Mouse (Mus musculus) small intestine, adult 2 months (tissue): ENCODE results near the gene Ryr2. TPM values are rescaled to one million over a fixed set of nuclear protein-coding genes. Genes with fewer than 3 reads are reported as not detected.
"Not testable (repeated sequence)": the region's sequence is repeated elsewhere in the genome, so short reads cannot be mapped to it uniquely, and the experiment has no call there.

Experiments
- H3K27ac ChIP-seq: fragments of 200-500 bp; 2 replicates; pipeline ENCODE4 v1.5.1; 2012; ENCODE audit warnings: low read depth, low read length, control low read depth, inconsistent platforms; ENCODE audit not compliant: insufficient read depth
- H3K27me3 ChIP-seq: fragments of 200-500 bp; 2 replicates; pipeline ENCODE4 v1.6.1; 2012; ENCODE audit warnings: mild to moderate bottlenecking, moderate library complexity, low read length, inconsistent platforms; ENCODE audit not compliant: control insufficient read depth, insufficient read depth
- H3K36me3 ChIP-seq: fragments of 200-500 bp; 2 replicates; pipeline ENCODE4 v1.6.1; 2012; ENCODE audit warnings: mild to moderate bottlenecking, low read length, control low read depth, inconsistent platforms; ENCODE audit not compliant: control insufficient read depth, insufficient read depth
- H3K4me1 ChIP-seq: fragments of 200-500 bp; 2 replicates; pipeline ENCODE4 v1.6.1; 2012; ENCODE audit warnings: low read length, inconsistent platforms, mixed read lengths; ENCODE audit not compliant: control insufficient read depth, insufficient read depth, insufficient read length
- H3K4me3 ChIP-seq: fragments of 200-500 bp; 2 replicates; pipeline ENCODE4 v1.5.1; 2012; ENCODE audit warnings: low read depth, mild to moderate bottlenecking, control low read depth, inconsistent platforms, low read length, moderate library complexity
- CTCF ChIP-seq: fragments of 200-500 bp; IDR thresholded peaks from 2 replicates; pipeline ENCODE4 v1.5.1; 2012; ENCODE audit warnings: low read depth, mild to moderate bottlenecking, control low read depth, inconsistent platforms, low read length, moderate library complexity, mixed read lengths; ENCODE audit not compliant: insufficient replicate concordance, insufficient read length; ENCODE audit errors: extremely low read depth
- POLR2A ChIP-seq: fragments of 200-500 bp; IDR thresholded peaks from 2 replicates; pipeline ENCODE4 v1.6.1; 2012; ENCODE audit warnings: low read depth, mild to moderate bottlenecking, control low read depth, inconsistent platforms, low read length, moderate library complexity
- WGBS: fragments of 180-500 bp; shearing (Covaris S2); methylation state at CpG from one replicate; pipeline ENCODE4 v1.1.7; 2018; 5-methylcytosine and 5-hydroxymethylcytosine counted together
- polyA plus RNA-seq: library from polyadenylated mRNA; depleted of rRNA; stranded (reverse); fragments of >200 nt; gene quantifications from 2 replicates; pipeline ENCODE4 v1.2.3, GENCODE M21; 2012

Ryr2 gene
- polyA plus RNA-seq, 1 experiment = 0.37 TPM

GRCm38 (mm10) chr13:11563224-11564024, 543.3 kb downstream of the Ryr2 start:
- Histone ChIP-seq H3K27ac (no peak overlapping the region), H3K4me3 (no peak overlapping the region), H3K36me3 (no peaks in the 10 kb centered on the region), H3K27me3 (no peaks in the 10 kb centered on the region), H3K4me1 (no peaks in the 10 kb centered on the region)
- TF ChIP-seq POLR2A (no peak), CTCF (no peak)
- WGBS = 15% methylated on average over 1 of the region's 1 CpGs

DNA sequence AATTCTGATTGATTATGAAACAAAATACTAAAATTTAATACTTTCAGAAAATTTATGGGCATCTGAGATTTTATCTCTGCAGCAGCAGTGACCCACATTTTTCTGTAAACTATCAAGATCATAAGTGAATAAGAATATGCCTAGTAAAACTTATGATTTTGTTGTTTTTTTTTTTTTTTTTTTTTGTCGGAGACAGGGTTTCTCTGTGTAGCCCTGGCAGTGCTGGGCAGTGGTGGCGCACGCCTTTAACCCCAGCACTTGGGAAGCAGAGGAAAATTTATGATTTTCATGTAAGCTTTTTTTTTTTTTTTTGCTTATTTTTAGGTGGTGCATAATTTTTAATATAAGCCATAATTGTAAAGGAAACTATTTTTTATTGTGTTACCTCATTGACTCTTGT, 557.1 kb downstream of the Ryr2 start:
- H3K4me1 ChIP-seq = no peaks in the 10 kb centered on the region
- no peaks in the 10 kb centered on the region for H3K27me3 ChIP-seq
- H3K36me3 ChIP-seq = no peaks in the 10 kb centered on the region
- WGBS = 71% methylated on average over 3 of the region's 3 CpGs
- H3K27ac ChIP-seq = no peak overlapping the region
- no peak overlapping the region for H3K4me3 ChIP-seq
- TF ChIP-seq CTCF = no peak
- no peak for TF ChIP-seq POLR2A

DNA sequence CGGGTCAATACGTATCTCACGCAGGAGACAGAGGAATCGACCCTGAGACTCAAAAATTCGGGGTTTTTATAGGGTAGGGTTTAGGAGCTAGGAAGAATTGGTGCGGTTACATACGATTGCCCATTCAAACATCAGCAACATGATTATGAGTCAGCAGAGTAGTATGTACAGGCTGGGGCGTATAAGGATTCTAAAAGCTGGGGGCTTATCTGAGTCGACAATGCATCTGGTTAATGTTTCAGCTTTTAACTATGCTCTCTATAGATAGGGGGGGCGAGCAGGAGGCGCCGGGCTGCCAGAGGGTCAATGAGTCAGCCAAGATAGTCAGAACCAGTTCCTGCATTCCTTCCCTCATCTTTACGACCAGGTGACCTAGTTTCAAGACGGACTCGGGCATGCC, 557.6 kb downstream of the Ryr2 start:
- H3K4me3 ChIP-seq, H3K27ac ChIP-seq, H3K36me3 ChIP-seq, H3K27me3 ChIP-seq, H3K4me1 ChIP-seq: not testable (repeated sequence)
- WGBS = 22% methylated on average over 15 of the region's 15 CpGs

GRCm38 (mm10) chr13:11545841-11546240, 560.9 kb downstream of the Ryr2 start:
- no peak overlapping the region for H3K4me3 ChIP-seq
- no peak overlapping the region for H3K27ac ChIP-seq
- 18% methylated on average over 7 of the region's 7 CpGs for WGBS
- H3K4me1 ChIP-seq = no peaks in the 10 kb centered on the region
- TF ChIP-seq CTCF = no peak
- TF ChIP-seq POLR2A = no peak
- no peaks in the 10 kb centered on the region for H3K27me3 ChIP-seq
- H3K36me3 ChIP-seq = no peaks in the 10 kb centered on the region

GRCm38 (mm10) chr13:11542546-11542945, 564.2 kb downstream of the Ryr2 start:
- Histone ChIP-seq H3K4me1 (no peaks in the 10 kb centered on the region), H3K4me3 (no peak overlapping the region), H3K27me3 (no peaks in the 10 kb centered on the region), H3K36me3 (no peaks in the 10 kb centered on the region), H3K27ac (no peak overlapping the region)
- TF ChIP-seq CTCF (no peak), POLR2A (no peak)
- WGBS = 75% methylated on average over 3 of the region's 3 CpGs

- TF ChIP-seq POLR2A = no peak
- no peak for TF ChIP-seq CTCF
- H3K27ac ChIP-seq = no peak overlapping the region
- no peak overlapping the region for H3K4me3 ChIP-seq
- no peaks in the 10 kb centered on the region for H3K27me3 ChIP-seq
- no peaks in the 10 kb centered on the region for H3K36me3 ChIP-seq
- 40% methylated on average over 1 of the region's 1 CpGs for WGBS
- no peaks in the 10 kb centered on the region for H3K4me1 ChIP-seq
These were observed 569.9 kb downstream of the Ryr2 start for GRCm38 (mm10) chr13:11536851-11537250.

- no peaks in the 10 kb centered on the region for H3K36me3 ChIP-seq
- H3K4me1 ChIP-seq = no peaks in the 10 kb centered on the region
- H3K4me3 ChIP-seq = no peak overlapping the region
- TF ChIP-seq CTCF (no peak), POLR2A (no peak)
- H3K27ac ChIP-seq = no peak overlapping the region
- 67% methylated on average over 3 of the region's 3 CpGs for WGBS
- H3K27me3 ChIP-seq = no peaks in the 10 kb centered on the region
These were observed 570.9 kb downstream of the Ryr2 start for GRCm38 (mm10) chr13:11535874-11536273.

DNA sequence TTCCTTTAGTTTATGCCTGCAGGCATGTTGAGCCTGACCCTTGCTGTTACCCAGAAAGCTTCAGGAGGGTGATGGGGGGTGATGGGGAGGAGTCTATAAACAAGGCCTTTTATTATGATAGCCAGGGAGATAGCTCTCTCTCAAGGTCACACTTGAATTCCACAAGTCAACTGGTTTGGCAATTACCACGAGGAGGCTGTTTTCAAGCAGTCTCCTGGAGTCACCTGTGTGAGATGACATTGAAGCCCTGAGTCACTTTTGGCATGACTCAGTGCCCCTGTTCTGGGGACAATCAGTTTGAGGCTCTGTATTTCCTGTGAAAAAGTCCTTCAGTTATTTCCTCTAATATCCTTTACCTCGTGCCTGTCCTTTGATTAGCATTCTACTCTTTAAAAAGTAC, 573.5 kb downstream of the Ryr2 start:
- H3K27me3 ChIP-seq = no peaks in the 10 kb centered on the region
- H3K4me1 ChIP-seq = no peaks in the 10 kb centered on the region
- no peak overlapping the region for H3K27ac ChIP-seq
- no peak for TF ChIP-seq POLR2A
- no peak for TF ChIP-seq CTCF
- WGBS = 10% methylated on average over 2 of the region's 2 CpGs
- H3K36me3 ChIP-seq = no peaks in the 10 kb centered on the region
- H3K4me3 ChIP-seq = no peak overlapping the region
